Mouse (Mus musculus): ENCODE results near the gene Rragb. TPM values are rescaled to one million over a fixed set of nuclear protein-coding genes. Genes with fewer than 3 reads are reported as not detected.
"Not testable (repeated sequence)": the region's sequence is repeated elsewhere in the genome, so short reads cannot be mapped to it uniquely, and the experiment has no call there.

Gene Rragb
- polyA plus RNA-seq, 1 experiment from 2014 or later = 4.6 TPM

DNA sequence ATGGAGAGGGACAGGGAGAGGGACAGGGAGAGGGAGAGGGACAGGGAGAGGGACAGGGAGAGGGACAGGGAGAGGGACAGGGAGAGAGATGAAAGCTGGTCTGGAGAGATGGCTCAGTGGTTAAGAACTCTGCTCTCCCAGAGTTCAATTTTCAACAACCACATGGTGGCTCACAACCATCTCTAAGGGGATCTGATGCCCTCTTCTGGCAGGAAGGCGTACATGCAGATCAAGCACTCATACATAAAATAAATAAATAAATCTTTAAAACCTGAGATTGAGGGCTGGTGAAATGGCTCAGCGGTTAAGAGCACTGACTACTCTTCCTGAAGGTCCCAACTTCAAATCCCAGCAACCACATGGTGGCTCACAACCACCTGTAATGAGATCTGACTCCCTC, 59.4 kb downstream of the Rragb start:
- DNase-seq (ENCODE audit: low spot score); H3K9ac ChIP-seq (ENCODE audit: low read length): not testable (repeated sequence)

DNA sequence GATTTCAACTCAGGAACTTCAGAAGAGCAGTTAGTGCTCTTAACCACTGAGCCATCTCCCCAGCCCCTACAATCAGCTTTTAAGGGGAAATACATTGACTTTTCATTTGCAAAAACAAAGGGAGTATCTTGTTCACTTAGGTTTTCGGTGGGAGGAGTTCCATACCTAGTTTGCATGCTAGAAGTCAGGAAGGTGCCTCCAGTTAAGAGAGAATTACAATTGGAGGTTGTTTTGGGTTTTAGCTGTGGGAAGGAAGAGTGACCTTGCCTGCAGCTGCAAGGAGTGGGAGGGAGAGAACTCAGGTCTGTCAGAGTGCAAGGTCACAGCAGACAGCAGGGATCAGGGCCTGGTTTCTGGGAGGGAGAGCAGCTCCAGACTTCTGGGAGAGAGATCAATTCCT, 71.3 kb downstream of the Rragb start:
- H3K4me1 ChIP-seq (ENCODE audit: control insufficient read depth, insufficient read depth, low read length) = no peaks in the 10 kb centered on the region
- no peak overlapping the region for H3K9ac ChIP-seq (ENCODE audit: low read length)
- H3K36me3 ChIP-seq (ENCODE audit: control insufficient read depth, insufficient read depth, low read length) = no peaks in the 10 kb centered on the region
- WGBS = 70% methylated on average over 1 of the region's 1 CpGs
- ATAC-seq (ENCODE audit: insufficient number of reproducible peaks, low FRiP score, low TSS enrichment, low read depth) (no peak), DNase-seq (ENCODE audit: low spot score) (no peak)
- H3K27ac ChIP-seq (replicated peaks; ENCODE audit: low read depth, low read length) = no peak overlapping the region
- H3K4me3 ChIP-seq (ENCODE audit: low read depth, low read length) = no peak overlapping the region
- H3K27me3 ChIP-seq (ENCODE audit: control insufficient read depth, insufficient read depth, low read length) = no peaks in the 10 kb centered on the region
- H3K4me2 ChIP-seq (ENCODE audit: low read depth, severe bottlenecking) = no peak overlapping the region
- H3K9me3 ChIP-seq (ENCODE audit: control insufficient read depth, low read length) = no peaks in the 10 kb centered on the region

More for the DNA sequence above, 59.4 kb downstream of the Rragb start:
- not testable (repeated sequence) for H3K9me3 ChIP-seq (ENCODE audit: control insufficient read depth, low read length); H3K4me2 ChIP-seq (ENCODE audit: low read depth, severe bottlenecking); H3K4me3 ChIP-seq (ENCODE audit: low read depth, low read length); ATAC-seq (ENCODE audit: insufficient number of reproducible peaks, low FRiP score, low TSS enrichment, low read depth); H3K27ac ChIP-seq (replicated peaks; ENCODE audit: low read depth, low read length); H3K36me3 ChIP-seq (ENCODE audit: control insufficient read depth, insufficient read depth, low read length); H3K27me3 ChIP-seq (ENCODE audit: control insufficient read depth, insufficient read depth, low read length); H3K4me1 ChIP-seq (ENCODE audit: control insufficient read depth, insufficient read depth, low read length)
- 78% methylated on average over 2 of the region's 2 CpGs for WGBS

Other genes starting within 250 kb of the Rragb start
- 1.6 and 1.9 TPM in 2 replicates for gene Usp51, start 133.5 kb upstream of the Rragb start, polyA plus RNA-seq (2014; fragmentation: Nextera tagmentation; extraction: Ambion mirVana)
- gene Mageh1, start 102.4 kb upstream of the Rragb start, polyA plus RNA-seq (2014; fragmentation: Nextera tagmentation; extraction: Ambion mirVana) = 61.5 and 62.0 TPM in 2 replicates
- gene Foxr2, start 21.2 kb upstream of the Rragb start, polyA plus RNA-seq (2014; fragmentation: Nextera tagmentation; extraction: Ambion mirVana) = 0.07 and 0.11 TPM in 2 replicates
- gene Klf8, start 97.5 kb downstream of the Rragb start, polyA plus RNA-seq (2014; fragmentation: Nextera tagmentation; extraction: Ambion mirVana) = 1.2 TPM in 2 replicates